Mouse (Mus musculus) cortical plate, adult 2 months (tissue): ENCODE data around the gene Htt.

Experiments used
- CTCF ChIP-seq: fragments of 200-500 bp; IDR thresholded peaks from 2 replicates; pipeline ENCODE4 v1.5.1; 2011; ENCODE audit warnings: mild to moderate bottlenecking, control low read depth, low read length; ENCODE audit not compliant: insufficient read depth; ENCODE audit errors: extremely low read depth
- POLR2A ChIP-seq: fragments of 200-500 bp; IDR thresholded peaks from 2 replicates; pipeline ENCODE4 v1.6.1; 2011; ENCODE audit warnings: mild to moderate bottlenecking, low read length, control low read depth; ENCODE audit not compliant: insufficient read depth; ENCODE audit errors: extremely low read depth

DNA sequence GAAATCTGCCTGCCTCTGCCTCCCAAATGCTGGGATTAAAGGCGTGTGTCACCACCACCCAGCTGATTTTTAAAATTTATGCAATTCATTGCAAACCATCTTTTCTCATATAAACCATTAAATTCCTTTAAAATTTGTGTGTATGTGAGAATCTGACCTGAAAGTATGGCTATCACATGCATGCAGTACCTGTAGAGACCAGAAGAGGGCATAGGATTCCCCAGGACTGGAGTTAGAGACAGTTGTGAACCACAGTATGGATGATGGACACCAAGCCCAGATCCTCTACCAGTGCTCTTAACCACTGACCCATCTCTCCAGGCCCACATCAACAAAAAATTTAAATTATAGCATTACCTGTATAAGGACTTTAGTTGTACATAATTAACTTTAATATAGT is 171.9 kb downstream of the Htt start:
- no peak for TF ChIP-seq CTCF
- no peak for TF ChIP-seq POLR2A
